9 mouse cellular contexts compared by ENCODE assay signal in genomic region chr19:40343018-40343417, GRCm38 (mm10).
A peak's percentile ranks its signal among the peaks of the same experiment; 100 is the strongest.
DNase-seq lines count a peak whose midpoint lies in the region; ATAC-seq and TF ChIP-seq lines count a peak whose summit lies in the region.
"Had no signal": no experiment of that assay in that cellular context is flagged by ENCODE, and none has a peak within 500 bp of the region (broad histone marks: within the 10 kb centered on the region; RNA-seq: fewer than 3 reads in every experiment).

No protein-coding gene starts in this region.

- H3K4me3 ChIP-seq in embryonic facial prominence, embryonic 10.5 days: no peak overlapping the region
- H3K4me3 ChIP-seq in liver, embryonic 16.5 days (ENCODE audit: low read depth, low read length): no peak overlapping the region
- no peak overlapping the region for H3K4me3 ChIP-seq in neural tube, embryonic 13.5 days
- H3K4me3 ChIP-seq in stomach, postnatal 0 days (ENCODE audit: low read depth, low read length): no peak overlapping the region
- H3K4me3 ChIP-seq: embryonic facial prominence, embryonic 13.5 days had no signal

- 7% methylated on average over 5 of the region's 5 CpGs for WGBS in embryonic facial prominence, embryonic 10.5 days
- WGBS in liver, embryonic 16.5 days (ENCODE audit: insufficient replicate concordance): 4% methylated on average over 5 of the region's 5 CpGs
- 8% methylated on average over 5 of the region's 5 CpGs for WGBS in neural tube, embryonic 13.5 days
- WGBS in stomach, postnatal 0 days: 12% methylated on average over 5 of the region's 5 CpGs

- H3K36me3 ChIP-seq in embryonic facial prominence, embryonic 10.5 days (replicated peaks): no peaks in the 10 kb centered on the region
- H3K36me3 ChIP-seq in liver, embryonic 16.5 days (ENCODE audit: control insufficient read depth, insufficient read depth): no peaks in the 10 kb centered on the region
- peaks cover 36% of the 10 kb centered on the region for H3K36me3 ChIP-seq in neural tube, embryonic 13.5 days
- peaks cover 3% of the 10 kb centered on the region; the same call in 1 of the 2 replicates for H3K36me3 ChIP-seq in stomach, postnatal 0 days (ENCODE audit: control insufficient read depth, insufficient read depth, low read length)
- H3K36me3 ChIP-seq: embryonic facial prominence, embryonic 13.5 days had no signal

- ATAC-seq in liver, embryonic 16.5 days (ENCODE audit: low read depth): 0 out of 2 replicates have a peak, but pooled peaks have one; percentile 37
- 0 out of 2 replicates have a peak, but pooled peaks have one; percentile 79 for ATAC-seq in neural tube, embryonic 13.5 days (ENCODE audit: low read depth)
- no peak for ATAC-seq in stomach, postnatal 0 days (ENCODE audit: low FRiP score, low TSS enrichment)

- TF ChIP-seq EP300 in stomach, postnatal 0 days (optimal IDR thresholded peaks at IDR 0.05): no peak

- peak; percentile 85 to 87 for DNase-seq in B cell, adult 2 months
- DNase-seq in adrenal gland, postnatal 14 days: peak; percentile 90
- peak; percentile 82 for DNase-seq in embryonic facial prominence, embryonic 10.5 days (ENCODE audit: low spot score)
- peak; percentile 53 to 78 for DNase-seq in heart, adult 9 months (ENCODE audit: low spot score in 2 of 2)
- DNase-seq in kidney, postnatal 36 days: peak; percentile 76 to 92
- DNase-seq in stomach, postnatal 0 days (ENCODE audit: low spot score): peak; percentile 84

- TF ChIP-seq CTCF in stomach, postnatal 0 days (IDR thresholded peaks at IDR 0.05; ENCODE audit: low read depth): peak; percentile 89

- H3K27me3 ChIP-seq in embryonic facial prominence, embryonic 10.5 days (replicated peaks; ENCODE audit: low read depth, poor library complexity, severe bottlenecking): no peaks in the 10 kb centered on the region
- no peaks in the 10 kb centered on the region for H3K27me3 ChIP-seq in liver, embryonic 16.5 days (ENCODE audit: control insufficient read depth, insufficient read depth, low read depth, low read length)
- no peaks in the 10 kb centered on the region for H3K27me3 ChIP-seq in neural tube, embryonic 13.5 days
- H3K27me3 ChIP-seq in stomach, postnatal 0 days (ENCODE audit: control insufficient read depth, insufficient read depth, low read length): no peaks in the 10 kb centered on the region
- H3K27me3 ChIP-seq: embryonic facial prominence, embryonic 13.5 days had no signal

- no peak overlapping the region for H3K9ac ChIP-seq in liver, embryonic 16.5 days (ENCODE audit: low read depth, low read length)
- H3K9ac ChIP-seq in neural tube, embryonic 13.5 days: no peak overlapping the region
- H3K9ac ChIP-seq in stomach, postnatal 0 days (ENCODE audit: low read length): no peak overlapping the region
- H3K9ac ChIP-seq: embryonic facial prominence, embryonic 13.5 days had no signal

- H3K27ac ChIP-seq in embryonic facial prominence, embryonic 10.5 days (replicated peaks): no peak overlapping the region
- H3K27ac ChIP-seq in liver, embryonic 16.5 days (ENCODE audit: low read length): no peak overlapping the region
- no peak overlapping the region for H3K27ac ChIP-seq in neural tube, embryonic 13.5 days (replicated peaks)
- no peak overlapping the region for H3K27ac ChIP-seq in stomach, postnatal 0 days (replicated peaks)
- H3K27ac ChIP-seq: embryonic facial prominence, embryonic 13.5 days had no signal

- no peaks in the 10 kb centered on the region for H3K9me3 ChIP-seq in embryonic facial prominence, embryonic 10.5 days
- H3K9me3 ChIP-seq in liver, embryonic 16.5 days (replicated peaks; ENCODE audit: control insufficient read depth, low read length): no peaks in the 10 kb centered on the region
- no peaks in the 10 kb centered on the region for H3K9me3 ChIP-seq in neural tube, embryonic 13.5 days
- H3K9me3 ChIP-seq in stomach, postnatal 0 days (ENCODE audit: control insufficient read depth, low read length): no peaks in the 10 kb centered on the region
- H3K9me3 ChIP-seq: embryonic facial prominence, embryonic 13.5 days had no signal

- peaks cover 19% of the 10 kb centered on the region for H3K4me1 ChIP-seq in embryonic facial prominence, embryonic 10.5 days
- no peaks in the 10 kb centered on the region for H3K4me1 ChIP-seq in liver, embryonic 16.5 days (ENCODE audit: control insufficient read depth, low read depth, low read length)
- H3K4me1 ChIP-seq in neural tube, embryonic 13.5 days (replicated peaks): 0 out of 2 replicates have a peak, but pooled peaks cover 12% of the 10 kb centered on the region
- H3K4me1 ChIP-seq in stomach, postnatal 0 days (replicated peaks; ENCODE audit: control insufficient read depth, insufficient read depth): no peaks in the 10 kb centered on the region

- no peak overlapping the region for H3K4me2 ChIP-seq in liver, embryonic 16.5 days (ENCODE audit: low read depth, low read length)
- H3K4me2 ChIP-seq in neural tube, embryonic 13.5 days: no peak overlapping the region
- no peak overlapping the region for H3K4me2 ChIP-seq in stomach, postnatal 0 days (replicated peaks; ENCODE audit: low read depth)
- H3K4me2 ChIP-seq: embryonic facial prominence, embryonic 13.5 days had no signal
